Mouse (Mus musculus) limb, embryonic 15.5 days (tissue): ENCODE results near the gene Mmadhc. TPM values are rescaled to one million over a fixed set of nuclear protein-coding genes. Genes with fewer than 3 reads are reported as not detected.

Experiments used
- ATAC-seq: fragments of 200-750 bp; cut with Nextera tagmentation; 2 replicates; pipeline ENCODE4 v1.8.0; 2017; ENCODE audit warnings: low read depth, moderate TSS enrichment; ENCODE audit not compliant: insufficient number of reproducible peaks, low FRiP score, low TSS enrichment
- H3K27ac ChIP-seq: fragments of 300-500 bp; sonication (generic); 2 replicates; pipeline ENCODE4 v1.5.1; 2015; ENCODE audit warnings: moderate library complexity, mild to moderate bottlenecking, inconsistent platforms
- H3K27me3 ChIP-seq: fragments of 300-500 bp; sonication (generic); 2 replicates; pipeline ENCODE4 v1.6.1; 2015; ENCODE audit warnings: inconsistent platforms
- H3K36me3 ChIP-seq: fragments of 300-500 bp; sonication (generic); 2 replicates; pipeline ENCODE4 v1.6.1; 2015; ENCODE audit warnings: inconsistent platforms
- H3K4me1 ChIP-seq: fragments of 300-500 bp; sonication (generic); 2 replicates; pipeline ENCODE4 v1.6.1; 2015; ENCODE audit warnings: inconsistent platforms
- H3K4me2 ChIP-seq: fragments of 300-500 bp; sonication (generic); 2 replicates; pipeline ENCODE4 v1.6.1; 2015; ENCODE audit warnings: mild to moderate bottlenecking, inconsistent platforms
- H3K4me3 ChIP-seq: fragments of 300-500 bp; sonication (generic); 2 replicates; pipeline ENCODE4 v1.5.1; 2015; ENCODE audit warnings: mild to moderate bottlenecking, inconsistent platforms
- H3K9ac ChIP-seq: fragments of 300-500 bp; sonication (generic); 2 replicates; pipeline ENCODE4 v1.6.1; 2015; ENCODE audit warnings: inconsistent platforms
- H3K9me3 ChIP-seq: fragments of 300-500 bp; sonication (generic); 2 replicates; pipeline ENCODE4 v1.6.1; 2016; ENCODE audit warnings: inconsistent platforms
- WGBS: fragments of 180-500 bp; shearing (Covaris S2); methylation state at CpG from one replicate; pipeline ENCODE4 v1.1.7; 2015; 5-methylcytosine and 5-hydroxymethylcytosine counted together
- polyA plus RNA-seq: library from polyadenylated mRNA; unstranded; fragments of >200 nt; fragmentation: Nextera tagmentation; extraction: Ambion mirVana; gene quantifications from 2 replicates; pipeline ENCODE4 v1.2.1, GENCODE M21; 2015

Gene Mmadhc
- 171 and 172 TPM in 2 replicates for polyA plus RNA-seq

DNA sequence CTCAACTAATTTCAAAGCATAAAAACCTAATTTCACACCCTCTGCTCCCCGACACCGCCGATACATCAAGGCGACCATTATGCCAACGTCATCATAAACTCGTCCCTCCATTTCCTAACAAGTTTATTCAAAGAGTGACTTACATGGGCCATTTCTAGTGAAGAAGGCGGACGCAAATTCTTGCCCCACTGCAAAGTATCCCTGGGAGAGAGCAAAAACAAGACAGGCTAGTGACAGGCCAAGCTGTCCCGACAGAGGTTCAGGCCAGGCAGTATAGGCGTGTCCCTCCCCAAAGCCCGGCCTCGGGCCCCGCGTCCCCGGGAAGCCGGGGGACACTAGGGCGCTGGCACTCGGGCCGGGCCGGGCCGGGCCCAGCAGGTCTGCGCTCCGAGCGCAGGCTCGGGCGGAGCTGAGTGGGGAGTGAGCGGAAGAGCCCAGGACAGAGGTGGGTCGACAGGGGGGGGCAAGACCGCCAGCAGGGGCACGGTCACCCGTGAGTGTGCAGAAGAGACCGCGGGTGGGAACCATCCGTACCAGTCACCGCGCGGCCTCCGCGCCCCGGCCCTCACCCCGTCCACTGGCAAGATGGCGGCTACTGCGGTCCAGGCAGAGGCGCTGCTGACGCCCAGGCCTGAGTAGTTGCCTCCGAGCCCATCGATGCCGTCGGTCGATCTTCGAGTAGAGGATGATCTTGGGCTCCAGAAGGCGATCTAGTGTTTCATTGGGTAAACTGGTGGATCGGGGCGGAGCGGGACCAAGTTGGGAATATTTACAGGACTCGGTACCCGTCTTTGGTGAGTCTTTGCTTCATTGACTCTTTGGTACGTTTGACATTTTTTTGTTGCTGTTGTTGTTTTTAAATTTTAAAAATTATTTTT lies at the start of gene Mmadhc:
Gene Mmadhc (minus strand): TSS at position 693 of the 878 bp plus-strand sequence.
- H3K4me2 ChIP-seq: peak within 1 kb of the TSS; percentile 58
- H3K9ac ChIP-seq: peak within 1 kb of the TSS; percentile 87
- peak within 1 kb of the TSS; percentile 94 for H3K27ac ChIP-seq
- no peaks in the 10 kb centered on the region for H3K27me3 ChIP-seq
- H3K4me1 ChIP-seq: peaks cover 12% of the 10 kb centered on the region
- WGBS: under 1% methylated on average over 58 of the region's 58 CpGs
- no peaks in the 10 kb centered on the region for H3K9me3 ChIP-seq
- ATAC-seq: peak; percentile 92
- peak within 1 kb of the TSS; percentile 82 for H3K4me3 ChIP-seq
- H3K36me3 ChIP-seq: peaks cover under 1% of the 10 kb centered on the region; the same call in 1 of the 2 replicates

DNA sequence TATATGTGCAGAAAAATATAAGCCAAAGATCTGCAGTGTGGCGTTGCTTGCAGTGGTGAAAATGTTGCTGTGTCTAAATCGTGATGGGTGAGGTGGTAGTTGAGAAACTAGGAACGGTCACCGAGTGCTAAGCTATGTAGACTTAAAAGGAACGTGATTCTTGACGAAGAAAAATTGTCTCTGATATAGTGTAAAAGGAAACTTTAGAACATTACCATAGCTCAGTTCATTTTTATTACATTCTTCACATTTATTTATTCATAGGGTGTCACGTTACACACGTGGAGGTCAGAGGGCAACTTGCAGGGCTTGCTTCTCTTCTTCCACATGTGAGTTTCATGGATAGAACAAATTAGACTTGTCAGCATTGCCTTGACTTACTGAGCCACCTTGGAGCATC lies 47.0 kb upstream of the Mmadhc start:
- no peaks in the 10 kb centered on the region for H3K9me3 ChIP-seq
- ATAC-seq: no peak

GRCm38 (mm10) chr2:50339061-50339460 lies 42.5 kb upstream of the Mmadhc start:
- no peaks in the 10 kb centered on the region for H3K36me3 ChIP-seq

More for the DNA sequence above, 47.0 kb upstream of the Mmadhc start:
- Histone ChIP-seq H3K27ac (no peak overlapping the region), H3K27me3 (no peaks in the 10 kb centered on the region), H3K36me3 (no peaks in the 10 kb centered on the region), H3K9ac (no peak overlapping the region), H3K4me3 (no peak overlapping the region), H3K4me1 (peaks cover 4% of the 10 kb centered on the region), H3K4me2 (no peak overlapping the region)
- 36% methylated on average over 8 of the region's 8 CpGs for WGBS

GRCm38 (mm10) chr2:50337596-50337995 lies 41.0 kb upstream of the Mmadhc start:
- H3K4me3 ChIP-seq: no peak overlapping the region
- no peaks in the 10 kb centered on the region for H3K4me1 ChIP-seq
- ATAC-seq: no peak
- H3K36me3 ChIP-seq: no peaks in the 10 kb centered on the region
- no peak overlapping the region for H3K4me2 ChIP-seq
- no peaks in the 10 kb centered on the region for H3K27me3 ChIP-seq
- no peak overlapping the region for H3K27ac ChIP-seq
- 56% methylated on average over 1 of the region's 1 CpGs for WGBS
- no peak overlapping the region for H3K9ac ChIP-seq
- no peaks in the 10 kb centered on the region for H3K9me3 ChIP-seq

More at GRCm38 (mm10) chr2:50339061-50339460, 42.5 kb upstream of the Mmadhc start:
- WGBS: 83% methylated on average over 3 of the region's 3 CpGs
- Histone ChIP-seq H3K9me3 (no peaks in the 10 kb centered on the region), H3K4me2 (no peak overlapping the region), H3K4me3 (no peak overlapping the region), H3K4me1 (no peaks in the 10 kb centered on the region), H3K27me3 (no peaks in the 10 kb centered on the region), H3K27ac (no peak overlapping the region), H3K9ac (no peak overlapping the region)
- no peak for ATAC-seq

DNA sequence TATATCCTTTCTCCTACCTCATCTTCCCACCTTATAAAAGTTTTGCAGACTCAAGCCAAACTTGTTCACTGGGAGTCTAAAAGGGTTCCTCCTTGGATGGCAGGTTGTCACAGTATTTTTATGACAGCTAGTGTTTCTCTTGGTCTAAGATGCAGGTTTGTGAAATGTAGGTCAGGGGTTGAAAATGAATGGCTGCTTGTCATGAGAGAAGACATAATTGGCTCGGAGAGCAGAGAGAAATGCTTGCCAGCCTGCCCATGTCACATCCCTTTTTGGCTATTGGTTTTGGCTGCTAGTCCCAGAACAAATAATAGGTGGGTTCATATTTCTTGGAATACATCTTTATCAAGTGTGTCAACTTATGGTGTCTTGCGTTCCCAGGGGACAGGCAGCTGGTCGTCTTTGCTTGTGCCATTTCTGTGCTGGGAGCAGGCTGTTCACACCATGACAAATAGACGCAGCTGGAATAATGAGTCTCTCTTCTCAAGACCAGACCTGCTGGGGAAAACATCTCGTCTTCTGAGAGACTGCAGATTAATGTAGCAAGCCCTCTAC lies 35.2 kb upstream of the Mmadhc start:
- Histone ChIP-seq H3K9me3 (no peaks in the 10 kb centered on the region), H3K4me2 (no peak overlapping the region; the same call in 1 of the 2 replicates), H3K4me3 (no peak overlapping the region), H3K27ac (peak overlapping the region; percentile 57), H3K9ac (no peak overlapping the region), H3K27me3 (no peaks in the 10 kb centered on the region), H3K36me3 (no peaks in the 10 kb centered on the region), H3K4me1 (peaks cover 4% of the 10 kb centered on the region; the same call in 1 of the 2 replicates)
- WGBS: 33% methylated on average over 5 of the region's 5 CpGs
- ATAC-seq: no peak

GRCm38 (mm10) chr2:50328181-50328580 lies 31.6 kb upstream of the Mmadhc start:
- Histone ChIP-seq H3K9me3 (no peaks in the 10 kb centered on the region), H3K27ac (no peak overlapping the region), H3K27me3 (no peaks in the 10 kb centered on the region), H3K9ac (no peak overlapping the region), H3K4me1 (peaks cover 4% of the 10 kb centered on the region; the same call in 1 of the 2 replicates), H3K4me3 (no peak overlapping the region), H3K4me2 (no peak overlapping the region), H3K36me3 (no peaks in the 10 kb centered on the region)
- 31% methylated on average over 4 of the region's 4 CpGs for WGBS
- no peak for ATAC-seq

DNA sequence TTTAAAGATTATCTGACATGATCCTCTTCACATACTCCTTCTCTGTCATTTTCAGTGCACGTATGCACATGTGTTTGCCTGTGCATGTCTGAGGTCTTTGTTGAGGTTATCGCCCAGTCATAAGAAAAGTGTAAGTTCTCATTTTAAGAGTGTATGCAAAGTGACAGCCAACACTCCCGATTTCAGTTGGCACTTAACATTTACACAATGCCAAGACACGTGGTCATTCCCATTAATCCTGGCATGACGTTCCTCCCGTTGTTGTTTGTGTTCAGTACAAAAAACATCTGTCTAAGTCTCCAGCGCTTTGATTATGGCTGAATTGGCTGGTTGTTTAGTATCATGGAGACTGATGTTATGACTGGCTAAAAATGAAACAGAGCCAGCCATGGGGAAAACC lies 28.2 kb upstream of the Mmadhc start:
- H3K4me1 ChIP-seq: no peaks in the 10 kb centered on the region
- H3K9ac ChIP-seq: no peak overlapping the region
- ATAC-seq: no peak
- 77% methylated on average over 7 of the region's 7 CpGs for WGBS
- no peaks in the 10 kb centered on the region for H3K36me3 ChIP-seq
- no peaks in the 10 kb centered on the region for H3K27me3 ChIP-seq
- no peak overlapping the region for H3K27ac ChIP-seq
- no peak overlapping the region for H3K4me3 ChIP-seq
- no peak overlapping the region for H3K4me2 ChIP-seq
- no peaks in the 10 kb centered on the region for H3K9me3 ChIP-seq

- 30% methylated on average over 9 of the region's 9 CpGs for WGBS
- H3K4me3 ChIP-seq: no peak overlapping the region
- no peak overlapping the region for H3K9ac ChIP-seq
- no peak overlapping the region for H3K4me2 ChIP-seq
- H3K27me3 ChIP-seq: no peaks in the 10 kb centered on the region
- H3K9me3 ChIP-seq: no peaks in the 10 kb centered on the region
- H3K36me3 ChIP-seq: 0 out of 2 replicates have a peak, but pooled peaks cover 3% of the 10 kb centered on the region
- H3K27ac ChIP-seq: no peak overlapping the region
- no peaks in the 10 kb centered on the region for H3K4me1 ChIP-seq
- no peak for ATAC-seq
These were observed 10.2 kb upstream of the Mmadhc start for GRCm38 (mm10) chr2:50306663-50307320.

DNA sequence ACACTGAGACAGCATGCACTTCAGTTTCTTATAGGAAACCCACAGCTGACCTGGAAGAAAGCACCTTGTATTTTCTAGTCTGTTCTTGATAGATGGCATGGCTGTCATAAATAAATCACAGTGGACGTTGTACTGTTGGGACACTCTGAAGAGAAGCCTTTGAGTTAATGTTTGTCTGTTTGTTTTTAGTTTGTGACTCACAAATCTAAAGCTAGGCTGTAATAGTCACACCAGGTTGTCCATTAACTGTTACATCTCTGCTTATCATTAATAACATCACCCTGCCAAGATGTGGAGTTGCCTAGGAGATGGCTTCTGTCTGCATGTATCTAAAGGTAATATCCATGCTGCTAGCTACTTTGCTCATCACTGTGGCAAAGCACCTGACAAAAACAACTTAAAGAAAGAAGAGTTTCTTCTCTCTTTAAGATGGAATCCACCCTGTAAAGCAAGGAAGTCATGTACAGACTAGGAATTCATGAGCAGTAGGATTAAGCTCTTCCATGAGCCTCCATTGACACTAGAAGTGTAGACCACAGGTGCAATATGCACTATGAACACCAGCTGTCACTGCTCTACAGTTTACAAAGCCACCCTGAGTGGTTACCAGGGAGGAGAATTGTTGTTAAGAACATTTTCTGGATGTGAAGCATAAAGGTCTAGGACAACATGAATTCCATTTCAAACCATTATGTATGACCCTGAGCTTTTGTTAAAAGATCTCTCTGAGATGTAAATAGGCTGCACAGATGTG lies 8.4 kb upstream of the Mmadhc start:
- WGBS: 44% methylated on average over 1 of the region's 1 CpGs

DNA sequence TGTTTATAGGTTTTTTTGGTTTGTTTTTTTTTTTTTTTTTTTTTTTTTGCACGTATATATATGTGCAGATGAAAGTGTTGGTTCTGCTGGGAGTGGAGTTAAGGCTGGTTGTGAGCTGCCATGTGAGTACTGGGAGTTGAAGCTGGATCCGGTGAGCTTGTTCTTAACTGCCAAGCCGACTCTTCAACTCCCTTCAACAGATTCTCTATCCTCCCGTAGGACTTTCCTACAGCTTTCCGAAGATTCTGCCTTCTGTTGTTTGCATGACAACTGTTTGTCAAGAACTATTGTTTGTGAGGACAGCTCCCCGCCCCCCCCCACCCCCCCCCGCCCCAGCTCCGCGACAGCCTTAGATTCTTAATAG lies 368 bp upstream of the Mmadhc start:
- Histone ChIP-seq H3K4me1 (peaks cover 12% of the 10 kb centered on the region), H3K27me3 (no peaks in the 10 kb centered on the region), H3K9ac (no peak overlapping the region), H3K36me3 (no peaks in the 10 kb centered on the region), H3K4me3 (peak overlapping the region; percentile 82), H3K4me2 (peak overlapping the region; percentile 53), H3K27ac (no peak overlapping the region), H3K9me3 (no peaks in the 10 kb centered on the region)
- no peak for ATAC-seq
- 1% methylated on average over 9 of the region's 9 CpGs for WGBS

More for the DNA sequence above, 8.4 kb upstream of the Mmadhc start:
- ATAC-seq: no peak
- Histone ChIP-seq H3K9ac (no peak overlapping the region), H3K36me3 (no peaks in the 10 kb centered on the region), H3K27ac (no peak overlapping the region), H3K4me2 (no peak overlapping the region), H3K4me1 (no peaks in the 10 kb centered on the region), H3K9me3 (no peaks in the 10 kb centered on the region), H3K4me3 (no peak overlapping the region), H3K27me3 (no peaks in the 10 kb centered on the region)

DNA sequence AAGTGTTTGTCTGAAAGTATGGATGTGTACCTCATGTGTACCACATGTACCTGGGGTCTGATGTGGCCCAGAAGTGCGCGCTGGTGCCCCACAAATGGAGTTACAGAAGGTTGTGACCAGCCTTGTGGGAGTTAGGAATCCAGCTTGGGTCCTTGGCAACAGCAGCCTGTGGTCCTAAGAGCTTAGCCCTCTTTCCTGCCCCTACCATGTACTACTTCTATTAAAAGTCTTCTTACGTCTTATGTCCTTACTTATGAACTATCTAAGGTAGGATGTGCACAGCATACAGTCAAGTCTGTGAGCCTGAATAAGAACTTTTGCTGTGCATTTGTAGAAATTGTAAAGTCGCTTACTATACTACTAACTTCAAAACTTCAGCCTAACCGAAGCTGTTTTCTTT lies 1.0 kb downstream of the Mmadhc start:
- no peak overlapping the region for H3K9ac ChIP-seq
- peak overlapping the region; percentile 58 for H3K4me2 ChIP-seq
- WGBS: 33% methylated on average over 5 of the region's 5 CpGs
- peak overlapping the region; percentile 82 for H3K4me3 ChIP-seq
- H3K27me3 ChIP-seq: no peaks in the 10 kb centered on the region
- no peak overlapping the region for H3K27ac ChIP-seq
- no peak for ATAC-seq
- H3K4me1 ChIP-seq: peaks cover 12% of the 10 kb centered on the region
- no peaks in the 10 kb centered on the region for H3K9me3 ChIP-seq
- peaks cover 7% of the 10 kb centered on the region; the same call in 1 of the 2 replicates for H3K36me3 ChIP-seq
